Mouse (Mus musculus): ENCODE data around the gene Akr1c18. TPM values are rescaled to one million over a fixed set of nuclear protein-coding genes. Genes with fewer than 3 reads are reported as not detected.

Gene Akr1c18
- polyA plus RNA-seq, 1 experiment from 2014 or later, result not detected

GRCm38 (mm10) chr13:4123146-4123545 is 27.3 kb downstream of the Akr1c18 start:
- H3K27me3 ChIP-seq (ENCODE audit: control insufficient read depth, insufficient read depth, low read depth, low read length), result no peaks in the 10 kb centered on the region
- WGBS, result 87% methylated on average over 7 of the region's 7 CpGs
- no peak overlapping the region for H3K27ac ChIP-seq (ENCODE audit: low read length)
- ATAC-seq, result no peak
- H3K36me3 ChIP-seq (ENCODE audit: control insufficient read depth, insufficient read depth, low read length), result no peaks in the 10 kb centered on the region
- no peaks in the 10 kb centered on the region for H3K4me1 ChIP-seq (ENCODE audit: control insufficient read depth, insufficient read depth, low read length)
- no peak overlapping the region for H3K9ac ChIP-seq (ENCODE audit: low read depth, low read length)
- no peak overlapping the region for H3K4me3 ChIP-seq (ENCODE audit: low read depth, low read length)
- H3K9me3 ChIP-seq (replicated peaks; ENCODE audit: control insufficient read depth, low read length, poor library complexity, severe bottlenecking), result no peaks in the 10 kb centered on the region
- no peak overlapping the region for H3K4me2 ChIP-seq (ENCODE audit: low read length)

- H3K4me3 ChIP-seq (ENCODE audit: low read depth, low read length), result no peak overlapping the region
- H3K36me3 ChIP-seq (ENCODE audit: control insufficient read depth, insufficient read depth, low read length), result no peaks in the 10 kb centered on the region
- 79% methylated on average over 2 of the region's 2 CpGs for WGBS
- H3K4me2 ChIP-seq (ENCODE audit: low read length), result no peak overlapping the region
- no peak overlapping the region for H3K27ac ChIP-seq (ENCODE audit: low read length)
- H3K9me3 ChIP-seq (replicated peaks; ENCODE audit: control insufficient read depth, low read length, poor library complexity, severe bottlenecking), result no peaks in the 10 kb centered on the region
- H3K27me3 ChIP-seq (ENCODE audit: control insufficient read depth, insufficient read depth, low read depth, low read length), result no peaks in the 10 kb centered on the region
- no peak for ATAC-seq
- H3K9ac ChIP-seq (ENCODE audit: low read depth, low read length), result no peak overlapping the region
- H3K4me1 ChIP-seq (ENCODE audit: control insufficient read depth, insufficient read depth, low read length), result no peaks in the 10 kb centered on the region
Measured at GRCm38 (mm10) chr13:4119181-4119904, 31.1 kb downstream of the Akr1c18 start.

- H3K36me3 ChIP-seq (ENCODE audit: control insufficient read depth, insufficient read depth, low read length), result no peaks in the 10 kb centered on the region
- H3K27me3 ChIP-seq (ENCODE audit: control insufficient read depth, insufficient read depth, low read depth, low read length), result no peaks in the 10 kb centered on the region
- H3K27ac ChIP-seq (ENCODE audit: low read length), result no peak overlapping the region
- no peak overlapping the region for H3K9ac ChIP-seq (ENCODE audit: low read depth, low read length)
- H3K4me1 ChIP-seq (ENCODE audit: control insufficient read depth, insufficient read depth, low read length), result no peaks in the 10 kb centered on the region
- ATAC-seq, result peak; percentile 82
- no peak overlapping the region for H3K4me2 ChIP-seq (ENCODE audit: low read length)
- H3K9me3 ChIP-seq (replicated peaks; ENCODE audit: control insufficient read depth, low read length, poor library complexity, severe bottlenecking), result no peaks in the 10 kb centered on the region
- H3K4me3 ChIP-seq (ENCODE audit: low read depth, low read length), result no peak overlapping the region
- 28% methylated on average over 6 of the region's 6 CpGs for whole genome bisulfite sequencing
Measured at GRCm38 (mm10) chr13:4110281-4111188, 39.9 kb downstream of the Akr1c18 start.

GRCm38 (mm10) chr13:4102721-4103120 is 47.7 kb downstream of the Akr1c18 start:
- Histone ChIP-seq H3K4me3 (ENCODE audit: low read depth, low read length) (no peak overlapping the region), H3K4me2 (ENCODE audit: low read length) (no peak overlapping the region), H3K36me3 (ENCODE audit: control insufficient read depth, insufficient read depth, low read length) (no peaks in the 10 kb centered on the region), H3K27me3 (ENCODE audit: control insufficient read depth, insufficient read depth, low read depth, low read length) (no peaks in the 10 kb centered on the region), H3K9me3 (replicated peaks; ENCODE audit: control insufficient read depth, low read length, poor library complexity, severe bottlenecking) (no peaks in the 10 kb centered on the region), H3K4me1 (ENCODE audit: control insufficient read depth, insufficient read depth, low read length) (no peaks in the 10 kb centered on the region), H3K9ac (ENCODE audit: low read depth, low read length) (no peak overlapping the region), H3K27ac (ENCODE audit: low read length) (no peak overlapping the region)
- no peak for ATAC-seq

GRCm38 (mm10) chr13:4101691-4102090 is 48.8 kb downstream of the Akr1c18 start:
- Histone ChIP-seq H3K4me2 (ENCODE audit: low read length) (no peak overlapping the region), H3K4me1 (ENCODE audit: control insufficient read depth, insufficient read depth, low read length) (no peaks in the 10 kb centered on the region), H3K27me3 (ENCODE audit: control insufficient read depth, insufficient read depth, low read depth, low read length) (no peaks in the 10 kb centered on the region), H3K27ac (ENCODE audit: low read length) (no peak overlapping the region), H3K36me3 (ENCODE audit: control insufficient read depth, insufficient read depth, low read length) (no peaks in the 10 kb centered on the region), H3K4me3 (ENCODE audit: low read depth, low read length) (no peak overlapping the region), H3K9ac (ENCODE audit: low read depth, low read length) (no peak overlapping the region), H3K9me3 (replicated peaks; ENCODE audit: control insufficient read depth, low read length, poor library complexity, severe bottlenecking) (no peaks in the 10 kb centered on the region)
- ATAC-seq, result no peak

Other genes starting within 250 kb of the Akr1c18 start
- 10.0 and 10.5 TPM in 2 replicates for gene Net1, start 232.4 kb downstream of the Akr1c18 start, polyA plus RNA-seq (2015; fragmentation: Nextera tagmentation; extraction: Ambion mirVana)
- not detected in 2 replicates for gene Tubal3, start 232.4 kb downstream of the Akr1c18 start, polyA plus RNA-seq (2015; fragmentation: Nextera tagmentation; extraction: Ambion mirVana)
- 0.14 and 0.20 TPM in 2 replicates for gene Ucn3, start 205.3 kb downstream of the Akr1c18 start, polyA plus RNA-seq (2015; fragmentation: Nextera tagmentation; extraction: Ambion mirVana)
- 0.73 and 0.92 TPM in 2 replicates for gene Akr1c14, start 101.6 kb downstream of the Akr1c18 start, polyA plus RNA-seq (2015; fragmentation: Nextera tagmentation; extraction: Ambion mirVana)
- 1.2 and 1.5 TPM in 2 replicates for gene Akr1c13, start 40.5 kb upstream of the Akr1c18 start, polyA plus RNA-seq (2015; fragmentation: Nextera tagmentation; extraction: Ambion mirVana)
- 7.4 and 8.4 TPM in 2 replicates for gene Akr1c19, start 78.0 kb upstream of the Akr1c18 start, polyA plus RNA-seq (2015; fragmentation: Nextera tagmentation; extraction: Ambion mirVana)
- 0.23 and 0.29 TPM in 2 replicates for gene Akr1c12, start 128.8 kb upstream of the Akr1c18 start, polyA plus RNA-seq (2015; fragmentation: Nextera tagmentation; extraction: Ambion mirVana)

Measured in midbrain, embryonic 16.5 days (tissue).